Mouse (Mus musculus) bone marrow macrophage, adult 2 months (primary cell): ENCODE data around the gene Mmd. TPM values are rescaled to one million over a fixed set of nuclear protein-coding genes. Genes with fewer than 3 reads are reported as not detected.
"Not testable (repeated sequence)": the region's sequence is repeated elsewhere in the genome, so short reads cannot be mapped to it uniquely, and the experiment has no call there.

Source experiments
- H3K27ac ChIP-seq: 2 replicates; pipeline ENCODE4 v1.5.1; 2012; ENCODE audit warnings: low read depth, low read length; ENCODE audit not compliant: insufficient read depth
- H3K4me1 ChIP-seq: 2 replicates; pipeline ENCODE4 v1.6.1; 2012; ENCODE audit warnings: low read length; ENCODE audit not compliant: control insufficient read depth, insufficient read depth
- H3K4me3 ChIP-seq: 2 replicates; pipeline ENCODE4 v1.5.1; 2012; ENCODE audit warnings: mild to moderate bottlenecking, low read length, moderate library complexity; ENCODE audit not compliant: insufficient read depth
- CTCF ChIP-seq: IDR thresholded peaks from 2 replicates; pipeline ENCODE4 v1.5.1; 2012; ENCODE audit warnings: low read depth, mild to moderate bottlenecking, low read length, moderate library complexity
- POLR2A ChIP-seq: IDR thresholded peaks from 2 replicates; pipeline ENCODE4 v1.6.1; 2012; ENCODE audit warnings: mild to moderate bottlenecking, low read depth, low read length, borderline replicate concordance
- polyA plus RNA-seq: library from polyadenylated mRNA; stranded (reverse); fragments of >200 nt; gene quantifications from 2 replicates; pipeline ENCODE4 v1.2.4, GENCODE M21; 2012; ENCODE audit not compliant: missing spikeins, insufficient read depth, insufficient read length

Mmd gene
- polyA plus RNA-seq, 1 experiment, result 50.0 TPM

GRCm38 (mm10) chr11:90259826-90260225, 10.6 kb downstream of the Mmd start:
- H3K27ac ChIP-seq, result no peak overlapping the region
- TF ChIP-seq POLR2A (no peak), CTCF (no peak)
- no peak overlapping the region for H3K4me3 ChIP-seq
- no peaks in the 10 kb centered on the region for H3K4me1 ChIP-seq

- TF ChIP-seq CTCF, result no peak
- no peak for TF ChIP-seq POLR2A
- Histone ChIP-seq H3K4me1 (no peaks in the 10 kb centered on the region), H3K4me3 (no peak overlapping the region), H3K27ac (no peak overlapping the region)
These were observed 14.9 kb downstream of the Mmd start for GRCm38 (mm10) chr11:90264180-90264579.

GRCm38 (mm10) chr11:90265581-90265980, 16.3 kb downstream of the Mmd start:
- TF ChIP-seq POLR2A, result no peak
- Histone ChIP-seq H3K4me3 (no peak overlapping the region), H3K4me1 (no peaks in the 10 kb centered on the region), H3K27ac (no peak overlapping the region)

DNA sequence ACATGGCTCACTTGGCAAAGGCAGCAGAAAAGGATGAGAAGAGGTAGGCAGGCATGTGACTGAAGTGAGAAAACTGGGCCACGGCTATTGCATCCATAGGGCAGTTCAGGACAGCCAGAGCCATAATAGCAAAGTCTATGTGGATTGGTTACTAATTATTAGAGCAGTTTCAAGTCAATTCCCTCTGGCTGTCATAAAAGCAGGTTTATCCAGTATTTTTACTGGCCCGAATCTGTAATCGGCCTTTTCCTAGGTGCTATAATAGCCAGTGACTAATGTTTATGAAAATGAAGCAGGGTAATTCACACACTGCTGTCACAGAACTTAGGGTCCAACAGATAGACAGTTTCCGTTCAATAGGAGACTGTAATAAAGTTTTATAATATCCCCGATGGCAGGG, 19.7 kb downstream of the Mmd start:
- H3K4me3 ChIP-seq, result no peak overlapping the region
- H3K4me1 ChIP-seq, result no peaks in the 10 kb centered on the region
- H3K27ac ChIP-seq, result no peak overlapping the region
- no peak for TF ChIP-seq POLR2A
- TF ChIP-seq CTCF, result no peak

- Histone ChIP-seq H3K4me3 (no peak overlapping the region), H3K27ac (no peak overlapping the region), H3K4me1 (no peaks in the 10 kb centered on the region)
- TF ChIP-seq POLR2A (no peak), CTCF (no peak)
These were observed 20.3 kb downstream of the Mmd start for GRCm38 (mm10) chr11:90269398-90270123.

GRCm38 (mm10) chr11:90270132-90270877, 21.0 kb downstream of the Mmd start:
- H3K4me1 ChIP-seq, result no peaks in the 10 kb centered on the region
- H3K27ac ChIP-seq, result no peak overlapping the region
- H3K4me3 ChIP-seq, result no peak overlapping the region
- TF ChIP-seq POLR2A (no peak), CTCF (no peak)

DNA sequence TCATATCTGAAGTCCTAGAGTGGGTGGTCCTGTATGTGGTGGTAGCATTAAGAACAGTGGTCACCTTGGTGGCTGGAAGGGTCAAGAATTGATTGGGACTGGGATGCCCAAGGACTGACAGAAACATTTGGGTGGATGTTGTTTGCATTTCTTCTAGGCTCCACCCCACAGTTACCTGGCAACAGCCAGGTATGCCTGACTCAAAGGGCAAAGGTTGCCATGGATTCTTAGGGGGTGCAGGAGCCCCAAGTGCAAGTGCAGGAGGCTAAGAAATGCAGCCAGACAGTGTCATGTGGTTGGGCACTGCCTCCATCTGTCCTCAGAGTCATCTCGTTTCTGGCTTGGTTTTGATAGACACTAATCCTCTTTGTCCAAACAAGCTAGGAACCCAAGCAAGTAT, 24.9 kb downstream of the Mmd start:
- no peaks in the 10 kb centered on the region for H3K4me1 ChIP-seq
- H3K27ac ChIP-seq, result no peak overlapping the region
- TF ChIP-seq POLR2A (no peak), CTCF (no peak)
- no peak overlapping the region for H3K4me3 ChIP-seq

- no peaks in the 10 kb centered on the region for H3K4me1 ChIP-seq
- TF ChIP-seq CTCF, result no peak
- no peak for TF ChIP-seq POLR2A
- H3K4me3 ChIP-seq, result no peak overlapping the region
- no peak overlapping the region for H3K27ac ChIP-seq
These were observed 26.4 kb downstream of the Mmd start for GRCm38 (mm10) chr11:90275663-90276062.

GRCm38 (mm10) chr11:90276150-90276549, 26.9 kb downstream of the Mmd start:
- Histone ChIP-seq H3K4me3 (no peak overlapping the region), H3K4me1 (no peaks in the 10 kb centered on the region), H3K27ac (no peak overlapping the region)
- TF ChIP-seq POLR2A, result no peak
- TF ChIP-seq CTCF, result no peak

- H3K27ac ChIP-seq, result no peak overlapping the region
- H3K4me1 ChIP-seq, result no peaks in the 10 kb centered on the region
- no peak overlapping the region for H3K4me3 ChIP-seq
- TF ChIP-seq CTCF (no peak), POLR2A (no peak)
These were observed 27.3 kb downstream of the Mmd start for GRCm38 (mm10) chr11:90276561-90276960.

DNA sequence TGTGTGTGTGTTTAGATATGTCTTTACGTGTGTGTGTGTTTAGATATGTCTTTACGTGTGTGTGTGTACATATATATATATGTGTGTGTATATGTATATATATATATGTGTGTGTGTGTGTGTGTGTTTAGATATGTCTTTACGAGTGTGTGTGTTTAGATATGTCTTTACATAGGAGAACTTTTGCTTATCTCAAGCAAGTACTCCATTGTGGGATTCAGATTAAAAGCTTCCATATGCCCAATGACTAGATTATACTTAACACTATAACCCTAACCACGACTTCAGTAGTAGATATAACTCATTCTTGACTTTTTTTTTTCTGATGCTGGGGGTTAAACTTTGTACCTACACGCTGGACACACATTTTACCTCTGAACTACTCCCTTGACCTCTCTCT, 30.8 kb downstream of the Mmd start:
- H3K27ac ChIP-seq, result no peak overlapping the region
- H3K4me3 ChIP-seq, result no peak overlapping the region
- TF ChIP-seq CTCF (no peak), POLR2A (no peak)
- H3K4me1 ChIP-seq, result no peaks in the 10 kb centered on the region

DNA sequence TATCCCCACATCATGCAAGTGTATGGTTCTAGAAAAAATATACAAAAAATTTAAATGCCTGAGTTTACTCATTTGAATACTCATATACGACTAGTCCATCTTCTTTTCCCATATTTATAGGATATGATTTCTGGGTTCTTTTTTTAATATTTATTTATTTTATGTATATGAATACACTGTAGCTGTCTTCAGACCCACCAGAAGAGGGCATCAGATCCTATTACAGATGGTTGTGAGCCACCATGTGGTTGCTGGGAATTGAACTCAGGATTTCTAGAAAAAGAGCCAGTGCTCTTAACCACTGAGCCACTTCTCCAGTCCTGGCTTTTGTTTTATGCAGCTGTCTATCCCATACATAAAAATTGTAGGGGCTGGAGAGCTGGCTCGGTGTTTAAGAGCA, 32.7 kb downstream of the Mmd start:
- H3K4me3 ChIP-seq, H3K4me1 ChIP-seq, H3K27ac ChIP-seq: not testable (repeated sequence)
